Mouse (Mus musculus): ENCODE data around the gene Topors. TPM values are rescaled to one million over a fixed set of nuclear protein-coding genes. Genes with fewer than 3 reads are reported as not detected.

The Topors gene
- polyA plus RNA-seq, 1 experiment from 2014 or later: 27.2 TPM

GRCm38 (mm10) chr4:40287415-40287814, 17.8 kb upstream of the Topors start:
- H3K36me3 ChIP-seq: no peaks in the 10 kb centered on the region
- no peaks in the 10 kb centered on the region for H3K27me3 ChIP-seq (replicated peaks)
- H3K9me3 ChIP-seq: peaks cover 12% of the 10 kb centered on the region
- ATAC-seq (ENCODE audit: extremely low read depth, insufficient number of reproducible peaks, low FRiP score, low TSS enrichment): no peak
- no peaks in the 10 kb centered on the region for H3K4me1 ChIP-seq
- 63% methylated on average over 6 of the region's 6 CpGs for WGBS
- no peak overlapping the region for H3K4me2 ChIP-seq
- H3K4me3 ChIP-seq: no peak overlapping the region
- H3K27ac ChIP-seq (replicated peaks): no peak overlapping the region
- H3K9ac ChIP-seq: no peak overlapping the region

GRCm38 (mm10) chr4:40285582-40285981, 15.9 kb upstream of the Topors start:
- no peak for ATAC-seq (ENCODE audit: extremely low read depth, insufficient number of reproducible peaks, low FRiP score, low TSS enrichment)
- Histone ChIP-seq H3K4me3 (no peak overlapping the region), H3K9me3 (peaks cover 4% of the 10 kb centered on the region; the same call in 1 of the 2 replicates), H3K4me1 (no peaks in the 10 kb centered on the region), H3K36me3 (no peaks in the 10 kb centered on the region), H3K27ac (replicated peaks) (no peak overlapping the region), H3K4me2 (no peak overlapping the region), H3K9ac (no peak overlapping the region), H3K27me3 (replicated peaks) (no peaks in the 10 kb centered on the region)
- 13% methylated on average over 4 of the region's 4 CpGs for WGBS

- H3K9me3 ChIP-seq: no peaks in the 10 kb centered on the region
- H3K27me3 ChIP-seq (replicated peaks): no peaks in the 10 kb centered on the region
- H3K27ac ChIP-seq (replicated peaks): peak within 1 kb of the TSS; percentile 91
- peak within 1 kb of the TSS; percentile 88 for H3K4me2 ChIP-seq
- H3K4me1 ChIP-seq: peaks cover 10% of the 10 kb centered on the region
- H3K9ac ChIP-seq: peak within 1 kb of the TSS; percentile 96
- H3K36me3 ChIP-seq: peaks cover 24% of the 10 kb centered on the region
- under 1% methylated on average over 36 of the region's 36 CpGs for WGBS
- peak; percentile 90 for ATAC-seq (ENCODE audit: extremely low read depth, insufficient number of reproducible peaks, low FRiP score, low TSS enrichment)
- peak within 1 kb of the TSS; percentile 90 for H3K4me3 ChIP-seq
Measured at GRCm38 (mm10) chr4:40279276-40279900, 9.7 kb upstream of the Topors start, which contains the start of gene Ndufb6. TSS of gene Ndufb6 (minus strand) at chr4:40279421.

- peak; percentile 43; the same call in 1 of the 2 replicates for ATAC-seq (ENCODE audit: extremely low read depth, insufficient number of reproducible peaks, low FRiP score, low TSS enrichment)
- H3K27ac ChIP-seq (replicated peaks): peak overlapping the region; percentile 91
Measured at GRCm38 (mm10) chr4:40278880-40279275, 9.2 kb upstream of the Topors start.

DNA sequence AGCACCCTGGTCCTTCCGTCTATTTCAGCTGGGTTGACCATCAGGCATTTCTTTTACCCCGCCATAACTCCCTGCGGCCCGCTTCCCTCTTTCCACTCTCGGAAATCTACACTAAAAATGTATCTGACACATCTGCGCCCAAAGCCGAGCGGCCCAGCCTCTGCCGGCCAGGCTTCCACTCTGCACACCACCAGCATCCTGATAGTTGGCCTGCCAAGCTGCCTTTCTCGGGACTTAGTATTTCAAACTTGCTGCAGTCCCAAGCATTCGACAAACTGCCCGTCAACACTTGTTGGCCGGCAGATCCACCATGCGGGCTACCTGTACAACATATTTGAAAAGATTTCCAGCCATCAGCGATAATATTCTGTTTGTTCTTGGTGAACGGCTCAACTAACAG, 815 bp downstream of the Topors start:
- peaks cover 41% of the 10 kb centered on the region for H3K4me1 ChIP-seq
- ATAC-seq (ENCODE audit: extremely low read depth, insufficient number of reproducible peaks, low FRiP score, low TSS enrichment): no peak

More at GRCm38 (mm10) chr4:40278880-40279275, 9.2 kb upstream of the Topors start:
- Histone ChIP-seq H3K27me3 (replicated peaks) (no peaks in the 10 kb centered on the region), H3K9ac (peak overlapping the region; percentile 96), H3K9me3 (no peaks in the 10 kb centered on the region), H3K4me3 (peak overlapping the region; percentile 90), H3K4me2 (peak overlapping the region; percentile 88), H3K36me3 (peaks cover 28% of the 10 kb centered on the region), H3K4me1 (peaks cover 10% of the 10 kb centered on the region)
- under 1% methylated on average over 21 of the region's 21 CpGs for WGBS

GRCm38 (mm10) chr4:40268204-40268813, 1.3 kb downstream of the Topors start:
- no peaks in the 10 kb centered on the region for H3K27me3 ChIP-seq (replicated peaks)
- under 1% methylated on average over 42 of the region's 50 CpGs for WGBS
- ATAC-seq (ENCODE audit: extremely low read depth, insufficient number of reproducible peaks, low FRiP score, low TSS enrichment): peak; percentile 67
- H3K9me3 ChIP-seq: no peaks in the 10 kb centered on the region
- H3K4me3 ChIP-seq: peak overlapping the region; percentile 89
- H3K4me2 ChIP-seq: peak overlapping the region; percentile 98
- H3K4me1 ChIP-seq: peaks cover 41% of the 10 kb centered on the region
- peak overlapping the region; percentile 97 for H3K9ac ChIP-seq
- H3K27ac ChIP-seq (replicated peaks): peak overlapping the region; percentile 99
- H3K36me3 ChIP-seq: peaks cover 62% of the 10 kb centered on the region

More for the DNA sequence above, 815 bp downstream of the Topors start:
- Histone ChIP-seq H3K4me3 (peak overlapping the region; percentile 89), H3K27ac (replicated peaks) (peak overlapping the region; percentile 99), H3K36me3 (peaks cover 63% of the 10 kb centered on the region), H3K9me3 (no peaks in the 10 kb centered on the region), H3K9ac (peak overlapping the region; percentile 97), H3K4me2 (peak overlapping the region; percentile 98), H3K27me3 (replicated peaks) (no peaks in the 10 kb centered on the region)
- 1% methylated on average over 16 of the region's 16 CpGs for WGBS

DNA sequence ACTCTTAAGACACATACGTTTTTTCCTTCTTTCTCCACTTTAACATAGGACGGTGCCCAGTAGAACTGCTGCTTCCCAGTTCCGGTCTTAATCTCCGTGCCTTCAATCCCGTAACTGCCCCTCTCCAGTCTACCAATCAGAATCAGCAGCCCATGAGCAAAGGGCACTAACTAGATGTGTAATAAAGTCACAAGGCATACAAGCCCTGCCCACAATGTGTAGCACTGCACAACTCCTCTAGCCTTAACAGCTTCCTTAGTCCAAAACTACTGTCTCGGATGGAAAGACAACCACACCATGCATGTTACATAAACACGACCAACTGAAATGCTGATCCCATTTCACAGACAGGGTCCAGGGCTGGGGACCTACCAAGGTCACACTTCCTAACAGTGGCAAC, 2.0 kb downstream of the Topors start:
- Histone ChIP-seq H3K4me2 (peak overlapping the region; percentile 98), H3K4me1 (peaks cover 41% of the 10 kb centered on the region), H3K9ac (peak overlapping the region; percentile 97), H3K27me3 (replicated peaks) (no peaks in the 10 kb centered on the region), H3K36me3 (peaks cover 60% of the 10 kb centered on the region), H3K9me3 (no peaks in the 10 kb centered on the region), H3K4me3 (peak overlapping the region; percentile 89), H3K27ac (replicated peaks) (peak overlapping the region; percentile 99)
- WGBS: 51% methylated on average over 7 of the region's 7 CpGs
- ATAC-seq (ENCODE audit: extremely low read depth, insufficient number of reproducible peaks, low FRiP score, low TSS enrichment): no peak

- no peak overlapping the region for H3K4me2 ChIP-seq
- H3K4me1 ChIP-seq: peaks cover 38% of the 10 kb centered on the region
- H3K27ac ChIP-seq (replicated peaks): no peak overlapping the region
- no peaks in the 10 kb centered on the region for H3K27me3 ChIP-seq (replicated peaks)
- H3K9me3 ChIP-seq: no peaks in the 10 kb centered on the region
- H3K36me3 ChIP-seq: peaks cover 73% of the 10 kb centered on the region
- H3K4me3 ChIP-seq: no peak overlapping the region
- no peak for ATAC-seq (ENCODE audit: extremely low read depth, insufficient number of reproducible peaks, low FRiP score, low TSS enrichment)
- H3K9ac ChIP-seq: no peak overlapping the region
- 46% methylated on average over 1 of the region's 1 CpGs for WGBS
Measured at GRCm38 (mm10) chr4:40264321-40264720, 5.3 kb downstream of the Topors start.

GRCm38 (mm10) chr4:40254385-40255103, 15.1 kb downstream of the Topors start:
- Histone ChIP-seq H3K36me3 (peaks cover 18% of the 10 kb centered on the region), H3K9ac (no peak overlapping the region), H3K4me1 (no peaks in the 10 kb centered on the region), H3K9me3 (no peaks in the 10 kb centered on the region), H3K27me3 (replicated peaks) (no peaks in the 10 kb centered on the region), H3K4me2 (no peak overlapping the region), H3K4me3 (no peak overlapping the region), H3K27ac (replicated peaks) (no peak overlapping the region)
- WGBS: 83% methylated on average over 8 of the region's 8 CpGs
- no peak for ATAC-seq (ENCODE audit: extremely low read depth, insufficient number of reproducible peaks, low FRiP score, low TSS enrichment)

DNA sequence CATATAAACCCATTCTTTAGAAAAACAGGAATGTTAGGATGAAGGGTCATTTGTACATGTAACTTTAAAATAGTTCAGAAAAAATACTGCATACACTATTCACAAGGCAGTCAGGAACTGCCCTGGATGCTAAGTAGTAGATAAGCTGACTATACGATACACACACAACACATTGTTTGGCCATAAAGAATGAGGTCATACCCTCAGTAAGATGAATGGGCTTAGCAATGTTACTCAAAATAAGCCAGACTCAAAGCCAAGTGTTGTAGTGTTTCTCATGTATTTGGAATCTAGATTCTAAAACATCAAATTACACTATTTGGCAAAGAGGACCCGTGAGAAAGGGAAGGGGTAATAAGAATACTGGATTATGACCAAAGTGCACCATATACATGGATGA, 15.9 kb downstream of the Topors start:
- H3K4me3 ChIP-seq: no peak overlapping the region
- H3K27me3 ChIP-seq (replicated peaks): no peaks in the 10 kb centered on the region
- ATAC-seq (ENCODE audit: extremely low read depth, insufficient number of reproducible peaks, low FRiP score, low TSS enrichment): no peak
- peaks cover 10% of the 10 kb centered on the region for H3K36me3 ChIP-seq
- H3K4me1 ChIP-seq: no peaks in the 10 kb centered on the region
- H3K4me2 ChIP-seq: no peak overlapping the region
- no peaks in the 10 kb centered on the region for H3K9me3 ChIP-seq
- 45% methylated on average over 2 of the region's 2 CpGs for WGBS
- H3K9ac ChIP-seq: no peak overlapping the region
- no peak overlapping the region for H3K27ac ChIP-seq (replicated peaks)

DNA sequence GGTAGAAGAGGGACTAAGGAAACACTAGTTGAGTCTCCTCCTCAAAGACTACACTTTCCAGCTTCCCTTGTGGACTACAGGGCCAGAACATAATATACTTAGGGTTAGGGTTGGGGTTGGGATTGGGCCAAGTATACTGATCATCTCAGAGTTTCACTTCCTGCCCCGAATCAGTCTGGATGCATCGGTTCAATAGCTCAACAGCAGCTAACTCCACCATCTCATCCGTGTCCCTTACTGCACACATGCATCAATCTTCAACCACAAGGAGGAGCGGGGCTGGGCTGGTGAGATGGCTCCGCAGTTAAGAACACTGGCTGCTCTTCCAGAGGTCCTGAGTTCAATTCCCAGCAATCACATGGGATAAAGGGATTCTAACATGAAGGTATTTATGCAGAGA, 18.7 kb downstream of the Topors start:
- H3K9me3 ChIP-seq: no peaks in the 10 kb centered on the region

More for the DNA sequence above, 18.7 kb downstream of the Topors start:
- Histone ChIP-seq H3K27me3 (replicated peaks) (no peaks in the 10 kb centered on the region), H3K4me1 (no peaks in the 10 kb centered on the region), H3K9ac (no peak overlapping the region), H3K4me3 (no peak overlapping the region), H3K4me2 (no peak overlapping the region), H3K36me3 (no peaks in the 10 kb centered on the region), H3K27ac (replicated peaks) (no peak overlapping the region)
- 87% methylated on average over 5 of the region's 5 CpGs for WGBS
- ATAC-seq (ENCODE audit: extremely low read depth, insufficient number of reproducible peaks, low FRiP score, low TSS enrichment): no peak
